Mouse (Mus musculus): Measurements from ENCODE around the gene Vgll4. TPM values are rescaled to one million over a fixed set of nuclear protein-coding genes. Genes with fewer than 3 reads are reported as not detected.
A peak's percentile ranks its signal among the peaks of the same experiment; 100 is the strongest.
"Not testable (repeated sequence)": the region's sequence is repeated elsewhere in the genome, so short reads cannot be mapped to it uniquely, and the experiment has no call there.

The Vgll4 gene
- polyA plus RNA-seq, 1 experiment, result 38.4 TPM

DNA sequence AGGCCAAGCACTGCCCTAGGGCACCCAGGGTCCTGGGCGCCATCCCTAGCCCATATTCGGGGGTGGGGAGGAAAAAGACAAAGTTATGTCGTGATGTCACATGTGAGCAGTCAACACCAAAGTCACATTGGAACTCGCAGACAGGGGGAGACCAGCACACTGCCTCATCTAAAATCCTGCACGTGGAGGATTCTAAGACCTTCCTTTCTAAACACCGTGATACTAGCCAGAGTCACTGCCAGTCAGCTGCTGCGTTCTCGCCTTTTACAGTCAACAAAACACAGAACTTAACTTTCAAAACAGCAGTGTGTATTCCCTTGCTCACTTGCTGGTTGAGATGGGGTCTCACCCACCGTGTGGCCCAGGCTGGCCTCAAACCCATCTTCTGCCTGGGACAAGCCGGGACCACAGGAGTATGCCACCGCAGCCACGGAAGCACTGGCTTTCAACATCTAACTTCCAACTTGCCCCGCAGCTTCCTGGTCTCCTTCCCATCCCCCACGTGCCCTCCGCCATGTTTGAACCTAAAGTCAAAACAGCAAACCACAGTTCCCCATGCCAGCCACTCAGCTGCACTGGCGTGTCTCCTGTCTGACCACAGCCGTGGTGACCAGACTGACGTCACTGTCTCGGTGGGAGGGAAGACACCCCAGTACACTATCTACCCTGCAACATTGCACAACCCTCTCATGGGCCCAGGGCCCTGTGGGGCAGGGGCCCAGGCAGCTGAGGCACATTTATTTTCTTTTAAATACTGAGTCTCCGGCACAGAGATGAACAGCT is 76.2 kb downstream of the Vgll4 start:
- Histone ChIP-seq H3K36me3 (ENCODE audit: control insufficient read depth, insufficient read depth, low read length) (no peaks in the 10 kb centered on the region), H3K27me3 (ENCODE audit: control insufficient read depth, insufficient read depth, low read length) (no peaks in the 10 kb centered on the region), H3K4me1 (ENCODE audit: control insufficient read depth, insufficient read depth, low read length) (no peaks in the 10 kb centered on the region; the same call in 1 of the 2 replicates), H3K4me3 (ENCODE audit: control insufficient read depth, low read depth, low read length) (no peak overlapping the region), H3K27ac (ENCODE audit: control insufficient read depth, insufficient read depth, low read depth, low read length) (no peak overlapping the region)
- TF ChIP-seq POLR2A (IDR thresholded peaks at IDR 0.05; ENCODE audit: control insufficient read depth, low read depth, low read length), result no peak
- no peak for TF ChIP-seq CTCF (IDR thresholded peaks at IDR 0.05; ENCODE audit: control insufficient read depth, insufficient read depth, insufficient replicate concordance, low read depth, low read length)

DNA sequence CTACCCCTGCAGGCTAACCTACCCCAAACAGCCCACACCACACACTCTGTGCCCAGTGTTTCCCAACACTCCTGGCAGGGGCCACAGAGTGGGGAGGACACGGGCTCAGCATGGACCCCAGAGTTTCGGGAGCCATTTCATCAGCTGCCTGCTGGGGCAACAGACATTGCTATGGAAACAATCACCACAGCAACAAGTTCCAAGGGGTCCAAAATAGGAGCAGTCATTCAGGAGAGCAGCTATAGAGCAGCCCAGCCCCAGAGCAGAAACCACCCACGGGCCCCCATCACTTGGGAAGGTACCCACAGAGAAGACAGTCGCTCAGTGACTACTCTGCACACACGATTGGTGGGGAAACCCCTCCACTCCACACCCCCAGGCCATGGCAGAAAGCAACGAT is 77.4 kb downstream of the Vgll4 start:
- Histone ChIP-seq H3K27ac (ENCODE audit: control insufficient read depth, insufficient read depth, low read depth, low read length) (no peak overlapping the region), H3K4me1 (ENCODE audit: control insufficient read depth, insufficient read depth, low read length) (no peaks in the 10 kb centered on the region; the same call in 1 of the 2 replicates), H3K4me3 (ENCODE audit: control insufficient read depth, low read depth, low read length) (no peak overlapping the region), H3K27me3 (ENCODE audit: control insufficient read depth, insufficient read depth, low read length) (no peaks in the 10 kb centered on the region), H3K36me3 (ENCODE audit: control insufficient read depth, insufficient read depth, low read length) (no peaks in the 10 kb centered on the region)
- TF ChIP-seq CTCF (IDR thresholded peaks at IDR 0.05; ENCODE audit: control insufficient read depth, insufficient read depth, insufficient replicate concordance, low read depth, low read length), result no peak
- no peak for TF ChIP-seq POLR2A (IDR thresholded peaks at IDR 0.05; ENCODE audit: control insufficient read depth, low read depth, low read length)

DNA sequence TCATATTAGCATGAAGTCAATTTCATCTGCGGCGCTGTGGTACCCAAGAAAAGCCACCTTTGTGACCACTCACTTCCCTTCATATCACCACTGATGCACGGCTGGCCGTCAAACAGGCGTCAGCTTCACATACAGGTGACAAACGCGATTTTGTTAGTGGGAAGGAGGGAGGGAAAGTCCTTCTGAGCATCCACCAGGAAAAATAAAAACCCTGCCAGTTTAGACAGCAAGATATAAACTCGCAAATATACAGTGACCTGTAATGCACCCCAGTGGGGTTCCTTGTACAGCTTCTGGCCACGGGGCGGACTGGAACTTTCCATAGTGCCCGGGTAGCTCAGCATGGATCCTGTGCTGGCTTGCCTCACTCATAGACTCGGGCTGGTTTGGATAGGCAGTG is 78.0 kb downstream of the Vgll4 start:
- no peaks in the 10 kb centered on the region for H3K36me3 ChIP-seq (ENCODE audit: control insufficient read depth, insufficient read depth, low read length)
- H3K27me3 ChIP-seq (ENCODE audit: control insufficient read depth, insufficient read depth, low read length), result no peaks in the 10 kb centered on the region
- H3K27ac ChIP-seq (ENCODE audit: control insufficient read depth, insufficient read depth, low read depth, low read length), result no peak overlapping the region
- no peak overlapping the region for H3K4me3 ChIP-seq (ENCODE audit: control insufficient read depth, low read depth, low read length)
- no peaks in the 10 kb centered on the region; the same call in 1 of the 2 replicates for H3K4me1 ChIP-seq (ENCODE audit: control insufficient read depth, insufficient read depth, low read length)
- TF ChIP-seq CTCF (IDR thresholded peaks at IDR 0.05; ENCODE audit: control insufficient read depth, insufficient read depth, insufficient replicate concordance, low read depth, low read length) (no peak), POLR2A (IDR thresholded peaks at IDR 0.05; ENCODE audit: control insufficient read depth, low read depth, low read length) (no peak)

DNA sequence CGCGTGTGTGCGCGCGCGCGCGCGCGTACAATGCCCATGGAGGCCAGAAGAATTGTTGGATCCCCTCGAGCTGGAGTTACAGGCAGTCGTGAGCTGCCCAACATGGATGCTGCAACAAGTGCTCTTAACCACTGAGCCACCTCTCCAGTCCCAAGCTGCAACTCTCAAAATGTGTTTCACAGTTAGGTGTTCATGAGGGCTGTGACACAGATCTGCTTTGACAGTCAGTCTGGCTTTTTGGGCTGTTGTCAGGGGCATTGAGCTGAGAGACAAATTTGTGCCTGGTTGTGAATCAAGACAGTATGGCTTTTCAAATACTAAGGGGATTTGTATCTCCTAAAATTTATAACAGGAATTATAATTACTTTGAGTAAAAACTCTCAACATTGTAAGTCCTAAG is 78.5 kb downstream of the Vgll4 start:
- Histone ChIP-seq H3K36me3 (ENCODE audit: control insufficient read depth, insufficient read depth, low read length) (no peaks in the 10 kb centered on the region), H3K4me1 (ENCODE audit: control insufficient read depth, insufficient read depth, low read length) (no peaks in the 10 kb centered on the region; the same call in 1 of the 2 replicates), H3K27me3 (ENCODE audit: control insufficient read depth, insufficient read depth, low read length) (no peaks in the 10 kb centered on the region), H3K4me3 (ENCODE audit: control insufficient read depth, low read depth, low read length) (no peak overlapping the region), H3K27ac (ENCODE audit: control insufficient read depth, insufficient read depth, low read depth, low read length) (no peak overlapping the region)
- no peak for TF ChIP-seq POLR2A (IDR thresholded peaks at IDR 0.05; ENCODE audit: control insufficient read depth, low read depth, low read length)
- TF ChIP-seq CTCF (IDR thresholded peaks at IDR 0.05; ENCODE audit: control insufficient read depth, insufficient read depth, insufficient replicate concordance, low read depth, low read length), result no peak

DNA sequence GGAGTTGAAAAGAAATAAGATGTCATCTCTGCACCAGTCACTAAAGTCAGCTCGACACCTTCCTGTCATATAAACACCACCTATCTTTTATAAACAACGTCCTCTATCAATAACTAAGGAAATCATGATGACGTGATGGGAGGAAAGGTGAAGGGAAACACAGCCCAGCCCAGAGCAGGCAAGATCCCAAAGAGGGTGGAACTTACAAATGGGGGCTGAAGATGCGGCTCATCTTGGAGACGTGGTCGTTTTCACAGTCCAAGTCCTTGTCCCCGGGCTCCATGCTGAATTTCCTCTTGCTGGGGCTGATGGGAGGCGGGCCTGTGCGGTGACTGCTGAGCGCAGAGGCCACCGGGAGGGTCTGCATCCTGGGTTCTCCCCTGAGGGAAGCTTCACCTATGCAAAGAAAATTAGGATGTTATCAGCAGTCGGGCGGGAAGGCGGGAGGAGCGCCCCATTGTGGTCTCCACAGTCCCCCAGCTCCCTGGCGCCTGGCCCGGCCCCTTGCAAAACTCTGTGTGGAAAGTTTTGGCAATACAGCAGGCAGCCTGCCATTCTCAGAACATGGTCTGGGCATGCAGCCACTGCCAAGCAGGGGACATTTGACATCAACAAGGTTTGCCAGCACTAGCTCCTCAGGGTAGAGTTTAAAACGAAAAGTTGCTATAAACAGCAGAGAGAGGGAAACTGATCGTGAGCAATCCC is 79.2 kb downstream of the Vgll4 start:
- Histone ChIP-seq H3K4me3 (ENCODE audit: control insufficient read depth, low read depth, low read length) (no peak overlapping the region), H3K27ac (ENCODE audit: control insufficient read depth, insufficient read depth, low read depth, low read length) (no peak overlapping the region), H3K27me3 (ENCODE audit: control insufficient read depth, insufficient read depth, low read length) (no peaks in the 10 kb centered on the region), H3K36me3 (ENCODE audit: control insufficient read depth, insufficient read depth, low read length) (no peaks in the 10 kb centered on the region), H3K4me1 (ENCODE audit: control insufficient read depth, insufficient read depth, low read length) (no peaks in the 10 kb centered on the region; the same call in 1 of the 2 replicates)
- TF ChIP-seq POLR2A (IDR thresholded peaks at IDR 0.05; ENCODE audit: control insufficient read depth, low read depth, low read length) (no peak), CTCF (IDR thresholded peaks at IDR 0.05; ENCODE audit: control insufficient read depth, insufficient read depth, insufficient replicate concordance, low read depth, low read length) (no peak)

DNA sequence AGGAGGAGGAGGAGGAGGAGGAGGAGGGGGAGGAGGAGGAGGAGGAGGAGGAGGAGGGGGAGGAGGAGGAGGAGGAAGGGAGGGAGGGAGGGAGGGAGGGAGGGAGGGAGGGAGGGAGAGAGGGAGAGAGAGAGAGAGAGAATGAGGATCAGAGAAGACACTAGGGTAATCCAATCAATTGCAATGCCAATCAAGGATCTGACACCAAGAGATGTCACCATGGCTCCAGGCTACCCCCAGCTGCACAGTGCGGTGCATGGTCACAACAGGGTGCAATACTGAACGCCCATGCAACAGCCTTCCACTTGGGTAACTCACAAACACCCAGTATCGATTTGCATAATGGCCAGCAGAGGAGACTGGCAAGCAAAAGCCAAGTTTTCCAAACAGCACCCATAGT is 79.8 kb downstream of the Vgll4 start:
- not testable (repeated sequence) for H3K36me3 ChIP-seq (ENCODE audit: control insufficient read depth, insufficient read depth, low read length); H3K4me3 ChIP-seq (ENCODE audit: control insufficient read depth, low read depth, low read length); H3K27ac ChIP-seq (ENCODE audit: control insufficient read depth, insufficient read depth, low read depth, low read length); H3K4me1 ChIP-seq (ENCODE audit: control insufficient read depth, insufficient read depth, low read length); H3K27me3 ChIP-seq (ENCODE audit: control insufficient read depth, insufficient read depth, low read length)

DNA sequence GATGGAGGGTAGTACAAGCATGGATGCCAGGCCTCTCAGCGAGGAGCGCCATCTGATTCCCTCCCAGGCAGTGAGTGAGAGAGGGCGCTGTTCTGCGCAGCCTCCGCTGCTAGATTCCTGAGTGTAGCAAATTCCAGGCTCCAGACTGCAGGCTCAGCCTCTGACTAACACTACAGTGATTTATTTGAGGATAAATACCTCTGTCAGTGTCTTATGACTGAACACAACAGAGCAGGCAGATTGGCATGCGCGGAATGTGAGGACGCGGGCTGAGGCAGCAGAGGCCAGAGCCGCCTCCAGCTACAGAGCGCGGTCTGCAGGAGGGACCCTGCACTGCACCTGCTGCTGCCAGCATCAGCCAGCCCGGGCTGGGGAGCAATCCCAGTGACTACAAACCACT is 80.9 kb downstream of the Vgll4 start:
- H3K4me3 ChIP-seq (ENCODE audit: control insufficient read depth, low read depth, low read length), result no peak overlapping the region

More for the DNA sequence above, 80.9 kb downstream of the Vgll4 start:
- peak; percentile 22; the same call in 1 of the 2 replicates for TF ChIP-seq CTCF (IDR thresholded peaks at IDR 0.05; ENCODE audit: control insufficient read depth, insufficient read depth, insufficient replicate concordance, low read depth, low read length)
- TF ChIP-seq POLR2A (IDR thresholded peaks at IDR 0.05; ENCODE audit: control insufficient read depth, low read depth, low read length), result no peak
- Histone ChIP-seq H3K27me3 (ENCODE audit: control insufficient read depth, insufficient read depth, low read length) (no peaks in the 10 kb centered on the region), H3K4me1 (ENCODE audit: control insufficient read depth, insufficient read depth, low read length) (no peaks in the 10 kb centered on the region; the same call in 1 of the 2 replicates), H3K36me3 (ENCODE audit: control insufficient read depth, insufficient read depth, low read length) (no peaks in the 10 kb centered on the region), H3K27ac (ENCODE audit: control insufficient read depth, insufficient read depth, low read depth, low read length) (no peak overlapping the region)

Measured in testis, adult 2 months (tissue).